Mouse (Mus musculus) myocyte (in vitro differentiated cells): ENCODE data around the gene Fam189a1. TPM values are rescaled to one million over a fixed set of nuclear protein-coding genes. Genes with fewer than 3 reads are reported as not detected.

Experiments
- H3K27me3 ChIP-seq: one replicate; pipeline ENCODE4 v1.6.1; 2011; ENCODE audit not compliant: control insufficient read depth, insufficient read depth, insufficient read length
- H3K36me3 ChIP-seq: one replicate; pipeline ENCODE4 v1.6.1; 2011; ENCODE audit not compliant: control insufficient read depth, insufficient read depth
- H3K4me2 ChIP-seq: one replicate; pipeline ENCODE4 v1.6.1; 2011; ENCODE audit warnings: low read depth, control low read depth
- H3K4me3 ChIP-seq: one replicate; pipeline ENCODE4 v1.5.1; 2011; ENCODE audit warnings: mild to moderate bottlenecking, control low read depth, moderate library complexity
- H3K79me2 ChIP-seq: one replicate; pipeline ENCODE4 v1.6.1; 2011; ENCODE audit not compliant: control insufficient read depth, insufficient read depth
- H3ac ChIP-seq: one replicate; pipeline ENCODE4 v1.6.1; 2011; ENCODE audit not compliant: control insufficient read depth, insufficient read length
- CEBPB ChIP-seq: IDR thresholded peaks from 2 replicates; pipeline ENCODE4 v1.6.1; 2011; ENCODE audit warnings: mild to moderate bottlenecking, moderate library complexity; ENCODE audit not compliant: poor library complexity, insufficient read depth, severe bottlenecking
- E2F4 ChIP-seq: IDR thresholded peaks from one replicate; pipeline ENCODE4 v1.6.1; 2011; ENCODE audit warnings: mild to moderate bottlenecking, control low read depth, moderate library complexity; ENCODE audit not compliant: insufficient read depth
- MAX ChIP-seq: IDR thresholded peaks from one replicate; pipeline ENCODE4 v1.6.1; 2011; ENCODE audit warnings: low read depth, mild to moderate bottlenecking, control low read depth
- MYOD1 ChIP-seq, 3 experiments: IDR thresholded peaks; one replicate each; pipeline ENCODE4 v1.6.1; 2011; ENCODE audit warnings: control low read depth in 2 of 3, low read depth in 2 of 3, mild to moderate bottlenecking in 2 of 3, moderate library complexity in 1 of 3; ENCODE audit not compliant: insufficient read length in 2 of 3, control insufficient read depth in 1 of 3
- MYOG ChIP-seq, 3 experiments: IDR thresholded peaks; one replicate each; pipeline ENCODE4 v1.6.1; 2011; ENCODE audit warnings: control low read depth in 2 of 3, low read depth in 2 of 3, mild to moderate bottlenecking in 2 of 3; ENCODE audit not compliant: insufficient read length in 2 of 3, control insufficient read depth in 1 of 3, insufficient read depth in 1 of 3
- POLR2A ChIP-seq: IDR thresholded peaks from one replicate; pipeline ENCODE4 v1.6.1; 2011; ENCODE audit warnings: low read depth, mild to moderate bottlenecking, control low read depth, moderate library complexity; ENCODE audit not compliant: insufficient read length
- POLR2AphosphoS2 ChIP-seq: IDR thresholded peaks from one replicate; pipeline ENCODE4 v1.6.1; 2011; ENCODE audit warnings: low read depth, control low read depth; ENCODE audit not compliant: insufficient read length
- REST ChIP-seq: IDR thresholded peaks from one replicate; pipeline ENCODE4 v1.6.1; 2011; ENCODE audit warnings: mild to moderate bottlenecking, control low read depth, moderate library complexity; ENCODE audit not compliant: insufficient read depth, insufficient read length
- SRF ChIP-seq: IDR thresholded peaks from one replicate; pipeline ENCODE4 v1.6.1; 2011; ENCODE audit warnings: low read depth; ENCODE audit not compliant: control insufficient read depth, insufficient read length
- TCF12 ChIP-seq: IDR thresholded peaks from one replicate; pipeline ENCODE4 v1.6.1; 2011; ENCODE audit warnings: mild to moderate bottlenecking, control low read depth; ENCODE audit not compliant: poor library complexity, insufficient read depth, severe bottlenecking
- TCF3 ChIP-seq: IDR thresholded peaks from one replicate; pipeline ENCODE4 v1.6.1; 2011; ENCODE audit warnings: low read depth, control low read depth; ENCODE audit not compliant: insufficient read length
- USF1 ChIP-seq: IDR thresholded peaks from one replicate; pipeline ENCODE4 v1.6.1; 2011; ENCODE audit warnings: low read depth, mild to moderate bottlenecking, control low read depth, moderate library complexity
- polyA plus RNA-seq: library from polyadenylated mRNA; unstranded; fragments of >200 nt; fragmentation: generic; extraction: Trizol; gene quantifications from one replicate; pipeline ENCODE4 v1.2.1, GENCODE M21; 2012; ENCODE audit warnings: missing spikeins

The Fam189a1 gene
- polyA plus RNA-seq, 1 experiment, result 0.38 TPM

GRCm38 (mm10) chr7:64873266-64873665 is 283.1 kb downstream of the Fam189a1 start:
- TF ChIP-seq TCF3 (no peak), MYOG (IDR thresholded peaks at IDR 0.05; ENCODE audit: control insufficient read depth in 1 of 3, insufficient read depth in 1 of 3, insufficient read length in 2 of 3, low read depth in 2 of 3) (no peak), MAX (no peak), TCF12 (no peak), E2F4 (no peak)
- no peaks in the 10 kb centered on the region for H3K27me3 ChIP-seq
- peak overlapping the region; percentile 77 for H3K4me3 ChIP-seq
- H3K4me2 ChIP-seq, result peak overlapping the region; percentile 80
- peaks cover 21% of the 10 kb centered on the region for H3K79me2 ChIP-seq
- peak overlapping the region; percentile 89 for H3ac ChIP-seq
- no peaks in the 10 kb centered on the region for H3K36me3 ChIP-seq

- Histone ChIP-seq H3K4me3 (peak within 1 kb of the TSS; percentile 77), H3K4me2 (peak within 1 kb of the TSS; percentile 93), H3ac (peak within 1 kb of the TSS; percentile 89), H3K79me2 (peaks cover 21% of the 10 kb centered on the region), H3K27me3 (no peaks in the 10 kb centered on the region), H3K36me3 (no peaks in the 10 kb centered on the region)
- TF ChIP-seq POLR2AphosphoS2 (peak; percentile 77), MAX (no peak), SRF (peak; percentile 56), POLR2A (peak; percentile 89)
These were observed 283.6 kb downstream of the Fam189a1 start, which contains the start of gene Nsmce3 for GRCm38 (mm10) chr7:64872743-64873241. Gene Nsmce3 (minus strand): TSS chr7:64872997.

- Histone ChIP-seq H3K27me3 (no peaks in the 10 kb centered on the region), H3K79me2 (peaks cover 21% of the 10 kb centered on the region), H3K4me2 (peak overlapping the region; percentile 93), H3K36me3 (no peaks in the 10 kb centered on the region), H3K4me3 (peak overlapping the region; percentile 77), H3ac (peak overlapping the region; percentile 89)
- TF ChIP-seq TCF3, result no peak
- no peak for TF ChIP-seq CEBPB
- no peak for TF ChIP-seq POLR2AphosphoS2
- no peak for TF ChIP-seq USF1
- no peak for TF ChIP-seq TCF12
- no peak for TF ChIP-seq POLR2A
- no peak for TF ChIP-seq MYOD1 (IDR thresholded peaks at IDR 0.05; ENCODE audit: control insufficient read depth in 1 of 3, insufficient read length in 2 of 3, low read depth in 2 of 3)
- no peak for TF ChIP-seq E2F4
These were observed 284.2 kb downstream of the Fam189a1 start for GRCm38 (mm10) chr7:64871987-64872742.

GRCm38 (mm10) chr7:64869549-64870065 is 286.8 kb downstream of the Fam189a1 start:
- Histone ChIP-seq H3K79me2 (peaks cover 21% of the 10 kb centered on the region), H3K27me3 (no peaks in the 10 kb centered on the region), H3K4me3 (no peak overlapping the region), H3K36me3 (no peaks in the 10 kb centered on the region), H3K4me2 (no peak overlapping the region), H3ac (no peak overlapping the region)
- TF ChIP-seq POLR2A, result no peak

GRCm38 (mm10) chr7:64863538-64863937 is 292.8 kb downstream of the Fam189a1 start:
- H3K4me3 ChIP-seq, result no peak overlapping the region
- TF ChIP-seq MAX, result no peak
- no peak for TF ChIP-seq MYOG (IDR thresholded peaks at IDR 0.05; ENCODE audit: control insufficient read depth in 1 of 3, insufficient read depth in 1 of 3, insufficient read length in 2 of 3, low read depth in 2 of 3)
- TF ChIP-seq E2F4, result no peak
- TF ChIP-seq TCF3, result no peak
- TF ChIP-seq SRF, result no peak
- TF ChIP-seq TCF12, result no peak
- TF ChIP-seq MYOD1 (IDR thresholded peaks at IDR 0.05; ENCODE audit: control insufficient read depth in 1 of 3, insufficient read length in 2 of 3, low read depth in 2 of 3), result no peak
- no peak for TF ChIP-seq CEBPB
- TF ChIP-seq POLR2A, result no peak
- TF ChIP-seq POLR2AphosphoS2, result no peak
- TF ChIP-seq USF1, result no peak
- TF ChIP-seq REST, result no peak
- no peaks in the 10 kb centered on the region for H3K36me3 ChIP-seq

More at GRCm38 (mm10) chr7:64863538-64863937, 292.8 kb downstream of the Fam189a1 start:
- Histone ChIP-seq H3ac (no peak overlapping the region), H3K27me3 (no peaks in the 10 kb centered on the region), H3K4me2 (no peak overlapping the region), H3K79me2 (no peaks in the 10 kb centered on the region)
